Comparison of ENCODE assay signal across 15 mouse cellular contexts in genomic region chr14:54244183-54244582, GRCm38 (mm10). TPM values are rescaled to one million over a fixed set of nuclear protein-coding genes. Genes with fewer than 3 reads are reported as not detected.
A peak's percentile ranks its signal among the peaks of the same experiment; 100 is the strongest.
DNase-seq lines count a peak whose midpoint lies in the region; ATAC-seq lines count a peak whose summit lies in the region.
"Had no signal": no experiment of that assay in that cellular context is flagged by ENCODE, and none has a peak within 500 bp of the region (broad histone marks: within the 10 kb centered on the region; RNA-seq: fewer than 3 reads in every experiment).

No protein-coding gene starts in this region.

- 66% methylated on average over 3 of the region's 3 CpGs for WGBS in hindbrain, embryonic 11.5 days
- 83% methylated on average over 3 of the region's 3 CpGs for WGBS in hindbrain, embryonic 10.5 days
- WGBS in hindbrain, embryonic 16.5 days = 46% methylated on average over 3 of the region's 3 CpGs
- WGBS in neural tube, embryonic 12.5 days = 20% methylated on average over 3 of the region's 3 CpGs

- H3K9ac ChIP-seq in hindbrain, embryonic 11.5 days (ENCODE audit: low read depth, low read length) = no peak overlapping the region
- H3K9ac ChIP-seq in hindbrain, embryonic 16.5 days (ENCODE audit: low read depth, low read length) = no peak overlapping the region
- H3K9ac ChIP-seq in neural tube, embryonic 12.5 days = no peak overlapping the region
- H3K9ac ChIP-seq: limb, embryonic 13.5 days had no signal

- H3K4me1 ChIP-seq in hindbrain, embryonic 11.5 days (replicated peaks; ENCODE audit: control insufficient read depth, insufficient read depth, low read length) = no peaks in the 10 kb centered on the region
- H3K4me1 ChIP-seq in hindbrain, embryonic 10.5 days (replicated peaks) = peaks cover 7% of the 10 kb centered on the region; the same call in 1 of the 2 replicates
- H3K4me1 ChIP-seq in hindbrain, embryonic 16.5 days (ENCODE audit: control insufficient read depth, insufficient read depth, low read depth, low read length) = peaks cover 9% of the 10 kb centered on the region
- peaks cover 22% of the 10 kb centered on the region for H3K4me1 ChIP-seq in neural tube, embryonic 12.5 days

- H3K27ac ChIP-seq in hindbrain, embryonic 11.5 days (ENCODE audit: low read depth, low read length) = peak overlapping the region; percentile 31; the same call in 1 of the 2 replicates
- no peak overlapping the region for H3K27ac ChIP-seq in hindbrain, embryonic 10.5 days
- peak overlapping the region; percentile 48; the same call in 1 of the 2 replicates for H3K27ac ChIP-seq in hindbrain, embryonic 16.5 days (ENCODE audit: low read depth, low read length)
- H3K27ac ChIP-seq in neural tube, embryonic 12.5 days = peak overlapping the region; percentile 46
- H3K27ac ChIP-seq: limb, embryonic 13.5 days had no signal

- H3K27me3 ChIP-seq in hindbrain, embryonic 11.5 days (ENCODE audit: control insufficient read depth, insufficient read depth, low read length) = no peaks in the 10 kb centered on the region
- H3K27me3 ChIP-seq in hindbrain, embryonic 10.5 days (ENCODE audit: insufficient read depth, poor library complexity, severe bottlenecking) = no peaks in the 10 kb centered on the region
- H3K27me3 ChIP-seq in hindbrain, embryonic 16.5 days (replicated peaks; ENCODE audit: control insufficient read depth, insufficient read depth, low read length) = no peaks in the 10 kb centered on the region
- H3K27me3 ChIP-seq in neural tube, embryonic 12.5 days (replicated peaks) = no peaks in the 10 kb centered on the region
- H3K27me3 ChIP-seq: limb, embryonic 13.5 days had no signal

- H3K9me3 ChIP-seq in hindbrain, embryonic 11.5 days (ENCODE audit: control insufficient read depth, low read length) = no peaks in the 10 kb centered on the region
- H3K9me3 ChIP-seq in hindbrain, embryonic 10.5 days = peaks cover 5% of the 10 kb centered on the region; the same call in 1 of the 2 replicates
- H3K9me3 ChIP-seq in hindbrain, embryonic 16.5 days (ENCODE audit: control insufficient read depth, low read length) = no peaks in the 10 kb centered on the region
- H3K9me3 ChIP-seq in neural tube, embryonic 12.5 days = no peaks in the 10 kb centered on the region
- H3K9me3 ChIP-seq: limb, embryonic 13.5 days had no signal

- H3K36me3 ChIP-seq in hindbrain, embryonic 11.5 days (ENCODE audit: control insufficient read depth, insufficient read depth, low read length) = peaks cover 14% of the 10 kb centered on the region
- peaks cover 73% of the 10 kb centered on the region for H3K36me3 ChIP-seq in hindbrain, embryonic 10.5 days
- peaks cover 29% of the 10 kb centered on the region for H3K36me3 ChIP-seq in hindbrain, embryonic 16.5 days (ENCODE audit: control insufficient read depth, insufficient read depth, low read length)
- peaks cover 32% of the 10 kb centered on the region for H3K36me3 ChIP-seq in neural tube, embryonic 12.5 days

- H3K4me2 ChIP-seq in hindbrain, embryonic 11.5 days (replicated peaks; ENCODE audit: low read depth, low read length) = no peak overlapping the region
- H3K4me2 ChIP-seq in hindbrain, embryonic 16.5 days (ENCODE audit: low read length) = no peak overlapping the region
- H3K4me2 ChIP-seq in neural tube, embryonic 12.5 days (replicated peaks) = peak overlapping the region; percentile 18; the same call in 1 of the 2 replicates
- H3K4me2 ChIP-seq: limb, embryonic 13.5 days had no signal

- H3K4me3 ChIP-seq in hindbrain, embryonic 11.5 days (ENCODE audit: low read depth, low read length) = no peak overlapping the region
- no peak overlapping the region for H3K4me3 ChIP-seq in hindbrain, embryonic 10.5 days
- H3K4me3 ChIP-seq in hindbrain, embryonic 16.5 days (ENCODE audit: low read length) = no peak overlapping the region
- no peak overlapping the region for H3K4me3 ChIP-seq in neural tube, embryonic 12.5 days
- H3K4me3 ChIP-seq: limb, embryonic 13.5 days had no signal

- ATAC-seq in hindbrain, embryonic 11.5 days (ENCODE audit: low FRiP score) = no peak
- no peak for ATAC-seq in hindbrain, embryonic 16.5 days
- ATAC-seq in neural tube, embryonic 12.5 days (ENCODE audit: low FRiP score, low read depth) = peak; percentile 77
- ATAC-seq in monocyte, adult 5-6 weeks (replicated peaks; ENCODE audit: insufficient number of reproducible peaks, low FRiP score, low TSS enrichment, poor library complexity, severe bottlenecking) = no peak

- peak; percentile 56 for DNase-seq in adrenal gland, adult 2 months
- no peak for DNase-seq in adrenal gland, postnatal 14 days
- DNase-seq in hindbrain, embryonic 11.5 days (ENCODE audit: low spot score) = no peak
- DNase-seq in hindbrain, embryonic 10.5 days (ENCODE audit: low spot score) = no peak
- DNase-seq in thymus, postnatal 4 days = no peak
- DNase-seq: cerebellum, postnatal 25 days; heart, adult 18-20 months; lung, postnatal 36 days; thymus, postnatal 25 days had no signal

RNA-seq across cellular contexts. Expression of gene Dad1, which starts 9.7 kb away (rescaled TPM):
- 100 to 1,000 TPM; 385 to 398 TPM for total RNA-seq in adrenal gland, adult 2 months (2021)
- 1,369 and 1,819 TPM in 2 replicates for polyA plus RNA-seq in adrenal gland, adult 2 months (2012; rRNA removed)
- total RNA-seq in adrenal gland, postnatal 14 days (2021) = 237 and 250 TPM in 2 replicates
- polyA plus RNA-seq in hindbrain, embryonic 11.5 days (2014; fragmentation: Nextera tagmentation; extraction: Ambion mirVana) = 270 and 300 TPM in 2 replicates
- 243 and 271 TPM in 2 replicates for polyA plus RNA-seq in hindbrain, embryonic 10.5 days (2016; fragmentation: Nextera tagmentation; extraction: Ambion mirVana)
- 391 and 409 TPM in 2 replicates for polyA plus RNA-seq in hindbrain, embryonic 16.5 days (2015; fragmentation: Nextera tagmentation; extraction: Ambion mirVana)
- polyA plus RNA-seq in neural tube, embryonic 12.5 days (2016; fragmentation: Nextera tagmentation; extraction: Ambion mirVana) = 270 and 281 TPM in 2 replicates
- total RNA-seq in monocyte, adult 5-6 weeks (2017) = 55.5 to 125 TPM (median 69.5 TPM) in 3 replicates

RNA-seq across cellular contexts. Expression of gene Abhd4, which starts 9.8 kb away (rescaled TPM):
- 100 to 1,000 TPM; 490 to 694 TPM for total RNA-seq in adrenal gland, adult 2 months (2021)
- 397 and 541 TPM in 2 replicates for polyA plus RNA-seq in adrenal gland, adult 2 months (2012; rRNA removed)
- 297 and 309 TPM in 2 replicates for total RNA-seq in adrenal gland, postnatal 14 days (2021)
- 44.0 and 47.2 TPM in 2 replicates for polyA plus RNA-seq in hindbrain, embryonic 11.5 days (2014; fragmentation: Nextera tagmentation; extraction: Ambion mirVana)
- 39.6 and 44.7 TPM in 2 replicates for polyA plus RNA-seq in hindbrain, embryonic 10.5 days (2016; fragmentation: Nextera tagmentation; extraction: Ambion mirVana)
- polyA plus RNA-seq in hindbrain, embryonic 16.5 days (2015; fragmentation: Nextera tagmentation; extraction: Ambion mirVana) = 70.3 and 75.2 TPM in 2 replicates
- polyA plus RNA-seq in neural tube, embryonic 12.5 days (2016; fragmentation: Nextera tagmentation; extraction: Ambion mirVana) = 45.1 and 48.7 TPM in 2 replicates
- 7.7 to 14.8 TPM (median 13.9 TPM) in 3 replicates for total RNA-seq in monocyte, adult 5-6 weeks (2017)

RNA-seq across cellular contexts. Expression of gene Olfr49, which starts 40.6 kb away (rescaled TPM):
- not detected for total RNA-seq in adrenal gland, adult 2 months (2021)
- polyA plus RNA-seq in adrenal gland, adult 2 months (2012; rRNA removed) = 0.01 TPM in 1 of 2 replicates, not detected in the other
- total RNA-seq in adrenal gland, postnatal 14 days (2021) = not detected in 2 replicates
- not detected in 2 replicates for polyA plus RNA-seq in hindbrain, embryonic 11.5 days (2014; fragmentation: Nextera tagmentation; extraction: Ambion mirVana)
- not detected in 2 replicates for polyA plus RNA-seq in hindbrain, embryonic 10.5 days (2016; fragmentation: Nextera tagmentation; extraction: Ambion mirVana)
- polyA plus RNA-seq in hindbrain, embryonic 16.5 days (2015; fragmentation: Nextera tagmentation; extraction: Ambion mirVana) = not detected in 2 replicates
- polyA plus RNA-seq in neural tube, embryonic 12.5 days (2016; fragmentation: Nextera tagmentation; extraction: Ambion mirVana) = not detected in 2 replicates
- total RNA-seq in monocyte, adult 5-6 weeks (2017) = 0.29 TPM in 1 of 3 replicates, not detected in the others
- total RNA-seq: adrenal gland, postnatal 4 days; heart, adult 18-20 months; layer of hippocampus, postnatal 10 days had no signal
- polyA plus RNA-seq: limb, embryonic 13.5 days had no signal
